Mouse (Mus musculus) ES-E14 (cell line): ENCODE results near the gene Prpf31. TPM values are rescaled to one million over a fixed set of nuclear protein-coding genes. Genes with fewer than 3 reads are reported as not detected.
"Not testable (repeated sequence)": the region's sequence is repeated elsewhere in the genome, so short reads cannot be mapped to it uniquely, and the experiment has no call there.

ENCODE experiments used
- DNase-seq: peaks from one replicate; pipeline ENCODE4 v3.0.0-alpha.2; 2013; ENCODE audit warnings: low read depth, low spot score
- H3K27ac ChIP-seq: 2 replicates; pipeline ENCODE4 v1.5.1; 2012; ENCODE audit warnings: low read depth, mild to moderate bottlenecking, low read length, moderate library complexity, mixed read lengths; ENCODE audit not compliant: poor library complexity, insufficient read depth, severe bottlenecking
- H3K36me3 ChIP-seq: 2 replicates; pipeline ENCODE4 v1.6.1; 2012; ENCODE audit warnings: mild to moderate bottlenecking, low read length, moderate library complexity, mixed read lengths; ENCODE audit not compliant: control insufficient read depth, poor library complexity, insufficient read depth, severe bottlenecking
- H3K4me1 ChIP-seq, 2 experiments: fragments of 150-350 bp in 1 of 2; sonication (generic) in 1 of 2; 2 replicates each; pipeline ENCODE4 v1.6.1; 2012; ENCODE audit warnings: low read length in 2 of 2, mild to moderate bottlenecking in 1 of 2, mixed read lengths in 1 of 2; ENCODE audit not compliant: control insufficient read depth in 2 of 2, insufficient read depth in 2 of 2, poor library complexity in 1 of 2
- H3K4me3 ChIP-seq, 2 experiments: fragments of 150-350 bp in 1 of 2; sonication (generic) in 1 of 2; 2 replicates each; pipeline ENCODE4 v1.5.1; 2012; ENCODE audit warnings: low read length in 2 of 2, low read depth in 1 of 2, mild to moderate bottlenecking in 1 of 2, mixed read lengths in 1 of 2; ENCODE audit not compliant: insufficient read depth in 1 of 2, poor library complexity in 1 of 2, severe bottlenecking in 1 of 2
- H3K9ac ChIP-seq: 2 replicates; pipeline ENCODE4 v1.6.1; 2012; ENCODE audit warnings: low read depth, mild to moderate bottlenecking, low read length, mixed read lengths; ENCODE audit not compliant: poor library complexity, insufficient read depth, severe bottlenecking
- H3K9me3 ChIP-seq: fragments of 150-350 bp; sonication (generic); 2 replicates; pipeline ENCODE4 v1.6.1; 2012; ENCODE audit warnings: low read depth, mild to moderate bottlenecking, low read length; ENCODE audit not compliant: control insufficient read depth, insufficient read depth
- CHD2 ChIP-seq: IDR thresholded peaks from 2 replicates; pipeline ENCODE4 v1.6.1; 2014; ENCODE audit warnings: mild to moderate bottlenecking, low read depth, low read length, inconsistent platforms
- HCFC1 ChIP-seq: IDR thresholded peaks from 2 replicates; pipeline ENCODE4 v1.6.1; 2012; ENCODE audit warnings: low read length, inconsistent platforms, borderline replicate concordance; ENCODE audit not compliant: insufficient read depth
- MAFK ChIP-seq: IDR thresholded peaks from 2 replicates; pipeline ENCODE4 v1.6.1; 2014; ENCODE audit warnings: mild to moderate bottlenecking, low read depth, low read length, inconsistent platforms; ENCODE audit not compliant: insufficient read depth
- ZC3H11A ChIP-seq: IDR thresholded peaks from 2 replicates; pipeline ENCODE4 v1.6.1; 2012; ENCODE audit warnings: low read depth, mild to moderate bottlenecking, inconsistent platforms, low read length, borderline replicate concordance
- ZNF384 ChIP-seq: IDR thresholded peaks from 2 replicates; pipeline ENCODE4 v1.6.1; 2012; ENCODE audit warnings: low read depth, low read length, inconsistent platforms
- in situ Hi-C, 2 experiments: fragments of 600-800 bp; cut with MboI; formaldehyde crosslinking; loops; one replicate each; pipeline ENCODE4 v1.15.1; 2025; ENCODE audit warnings: low sequenced_read_pairs in 2 of 2, inconsistent platforms in 1 of 2; ENCODE audit not compliant: unreplicated experiment in 2 of 2
- total RNA-seq: library from RNA; depleted of rRNA; stranded (reverse); fragments of 300-350 nt; gene quantifications from 2 replicates; pipeline ENCODE4 v1.2.3, GENCODE M21; 2012

Prpf31 gene
- total RNA-seq, 1 experiment = 137 TPM

DNA sequence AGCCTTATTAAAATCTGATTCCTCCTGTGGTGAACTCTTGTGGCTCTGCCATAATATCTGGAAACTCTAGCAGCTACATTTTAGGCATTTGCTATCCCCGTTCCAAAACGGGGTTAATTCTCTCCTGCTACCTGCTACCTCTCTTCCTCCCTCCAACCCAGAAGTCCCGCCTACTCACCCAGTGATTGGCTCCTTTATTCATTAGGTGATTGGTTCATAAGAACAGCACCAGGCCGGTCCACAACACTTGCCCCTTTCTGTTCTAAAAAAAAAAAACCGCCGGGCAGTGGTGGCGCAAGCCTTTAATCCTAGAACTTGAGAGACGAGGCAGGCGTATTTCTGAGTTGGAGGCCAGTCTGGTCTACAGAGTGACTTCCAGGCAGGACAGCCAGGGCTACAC lies 34.6 kb upstream of the Prpf31 start:
- TF ChIP-seq CHD2 = no peak
- TF ChIP-seq MAFK = no peak
- TF ChIP-seq ZNF384 = peak; percentile 94
- TF ChIP-seq HCFC1 = no peak
- TF ChIP-seq ZC3H11A = no peak
- Histone ChIP-seq H3K27ac (no peak overlapping the region; the same call in 1 of the 2 replicates), H3K9me3 (no peaks in the 10 kb centered on the region), H3K36me3 (no peaks in the 10 kb centered on the region), H3K4me1 (no peaks in the 10 kb centered on the region), H3K4me3 (peak overlapping the region; percentile 63 to 66), H3K9ac (peak overlapping the region; percentile 73; the same call in 1 of the 2 replicates)
- in situ Hi-C loops = no loop called here
- peak; percentile 59 for DNase-seq

DNA sequence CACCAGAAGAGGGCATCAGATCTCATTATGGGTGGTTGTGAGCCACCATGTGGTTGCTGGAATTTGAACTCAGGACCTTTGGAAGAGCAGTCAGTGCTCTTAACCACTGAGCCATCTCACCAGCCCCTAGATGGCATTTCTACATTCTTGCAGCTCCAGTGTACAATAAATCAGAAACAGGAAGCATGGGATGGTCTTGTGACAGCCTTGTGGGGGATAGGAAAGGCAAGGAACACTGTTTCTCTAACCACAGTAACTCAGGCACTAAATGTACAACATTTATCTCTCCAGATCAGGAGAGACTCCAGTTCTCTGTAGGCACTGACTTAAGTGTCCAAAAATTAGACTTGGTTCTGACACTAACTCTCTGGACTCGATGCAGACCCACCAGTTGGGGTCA lies 32.0 kb upstream of the Prpf31 start:
- H3K9ac ChIP-seq, in situ Hi-C loops, H3K36me3 ChIP-seq, DNase-seq, H3K4me1 ChIP-seq, H3K4me3 ChIP-seq, H3K9me3 ChIP-seq, H3K27ac ChIP-seq: not testable (repeated sequence)

DNA sequence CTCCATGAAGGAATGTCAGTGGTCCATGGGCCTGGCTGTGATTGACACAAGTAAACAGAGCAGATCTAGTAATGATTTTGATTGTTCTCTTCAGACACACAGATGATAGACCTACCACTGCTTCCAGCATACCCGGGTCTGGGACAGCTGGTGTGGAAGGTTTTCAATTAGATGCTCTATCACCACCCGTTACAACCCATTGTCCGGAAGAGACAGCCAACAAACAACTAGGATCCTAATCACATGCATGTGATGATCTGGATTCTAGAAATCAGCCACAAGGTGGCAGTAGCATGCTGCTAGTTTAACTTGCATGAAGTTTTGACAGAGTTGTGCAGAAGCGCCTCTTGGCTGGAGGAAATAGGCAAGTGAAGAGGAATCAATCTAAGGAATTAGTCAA lies 28.7 kb upstream of the Prpf31 start:
- H3K9ac ChIP-seq = no peak overlapping the region
- peak; percentile 79 for DNase-seq
- H3K27ac ChIP-seq = no peak overlapping the region
- no peak for TF ChIP-seq MAFK
- peak; percentile 79; the same call in 1 of the 2 replicates for TF ChIP-seq ZC3H11A
- no peaks in the 10 kb centered on the region for H3K9me3 ChIP-seq
- no peak overlapping the region for H3K4me3 ChIP-seq
- H3K4me1 ChIP-seq = peaks cover 0 to 2% of the 10 kb centered on the region in 2 experiments; a peak in 1 of 4 replicates
- H3K36me3 ChIP-seq = no peaks in the 10 kb centered on the region
- in situ Hi-C loops = no loop called here

DNA sequence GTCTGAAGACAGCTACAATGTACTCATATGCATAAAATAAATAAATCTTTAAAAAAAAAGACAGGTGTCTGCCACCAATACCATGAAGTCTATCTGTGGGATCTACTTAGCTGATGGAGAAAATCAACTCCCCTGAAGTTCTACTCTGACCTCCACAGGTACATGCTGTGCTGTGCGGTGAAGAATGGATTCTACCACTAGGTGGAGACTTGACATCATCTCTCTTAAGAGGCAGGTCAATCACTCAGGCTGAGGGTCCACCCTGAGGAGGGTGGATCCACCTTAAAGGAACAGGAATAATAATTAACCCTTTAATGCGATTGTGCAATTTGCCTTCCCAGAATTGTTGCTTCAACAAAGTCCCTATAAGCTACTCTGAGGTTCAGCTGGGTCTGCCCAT lies 23.0 kb upstream of the Prpf31 start:
- peak; percentile 79 for DNase-seq
- Histone ChIP-seq H3K27ac (no peak overlapping the region), H3K4me3 (no peak overlapping the region), H3K9me3 (no peaks in the 10 kb centered on the region), H3K36me3 (no peaks in the 10 kb centered on the region), H3K4me1 (peaks cover 0 to 11% of the 10 kb centered on the region in 2 experiments; a peak in 1 of 4 replicates), H3K9ac (no peak overlapping the region; the same call in 1 of the 2 replicates)
- TF ChIP-seq ZC3H11A = peak; percentile 58; the same call in 1 of the 2 replicates
- no peak for TF ChIP-seq CHD2
- in situ Hi-C loops = no loop called here

DNA sequence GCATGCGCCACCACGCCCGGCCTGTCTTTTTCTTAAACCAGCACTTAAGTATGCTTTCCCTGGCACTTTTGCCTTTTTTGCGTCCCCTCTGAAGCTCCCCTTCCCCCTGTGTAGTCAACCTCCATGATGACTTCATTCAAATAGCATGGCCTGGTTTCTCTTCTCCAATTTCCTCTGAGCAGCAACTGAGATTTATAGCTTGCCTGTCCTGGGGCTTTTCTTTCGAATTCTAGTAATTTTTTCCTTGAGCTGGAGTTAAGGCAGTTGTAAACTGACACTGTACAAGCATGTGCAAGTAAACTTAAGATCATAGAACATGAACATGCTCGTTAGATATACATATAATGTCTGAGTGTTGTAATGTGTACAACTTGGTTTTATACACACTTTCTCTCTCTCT lies 22.4 kb upstream of the Prpf31 start:
- no peak overlapping the region for H3K27ac ChIP-seq
- no peak for TF ChIP-seq ZNF384
- no peak for TF ChIP-seq CHD2
- no peak for TF ChIP-seq ZC3H11A
- no peak for TF ChIP-seq MAFK
- no peak for TF ChIP-seq HCFC1
- H3K36me3 ChIP-seq = no peaks in the 10 kb centered on the region
- no peak overlapping the region for H3K4me3 ChIP-seq
- peaks cover 0 to 11% of the 10 kb centered on the region in 2 experiments; a peak in 1 of 4 replicates for H3K4me1 ChIP-seq
- no peaks in the 10 kb centered on the region for H3K9me3 ChIP-seq
- in situ Hi-C loops = no loop called here
- H3K9ac ChIP-seq = no peak overlapping the region; the same call in 1 of the 2 replicates
- no peak for DNase-seq
